Mouse (Mus musculus) CH12.LX (cell line): ENCODE measurements at regions not wholly inside any gene's neighbourhood (a gene's known extent, or its start where the extent isn't known, plus 50 kb on each side); places are given as distances from the start of the nearest gene placed in this dataset.
"Not testable (repeated sequence)": the region's sequence is repeated elsewhere in the genome, so short reads cannot be mapped to it uniquely, and the experiment has no call there.

Experiments used
- DNase-seq: peaks from one replicate; pipeline ENCODE4 v3.0.0-alpha.2; 2013; ENCODE audit errors: extremely low read depth
- H3K27ac ChIP-seq: 2 replicates; pipeline ENCODE4 v1.5.1; 2012; ENCODE audit warnings: low read depth, mild to moderate bottlenecking, control low read depth, moderate library complexity; ENCODE audit not compliant: insufficient read depth
- H3K27me3 ChIP-seq: replicated peaks from 2 replicates; pipeline ENCODE3; 2012; ENCODE audit warnings: inconsistent platforms
- H3K36me3 ChIP-seq, 2 experiments: replicated peaks in 1 of 2; 2 replicates each; pipeline versions ENCODE3 to v1.6.1; 2012; ENCODE audit warnings: inconsistent platforms in 1 of 2, low read length in 1 of 2, mild to moderate bottlenecking in 1 of 2, mixed read lengths in 1 of 2, moderate library complexity in 1 of 2; ENCODE audit not compliant: control insufficient read depth in 1 of 2, insufficient read depth in 1 of 2
- H3K4me1 ChIP-seq, 2 experiments: 2 replicates each; pipeline ENCODE4 v1.6.1; 2012; ENCODE audit warnings: inconsistent platforms in 1 of 2, moderate library complexity in 1 of 2; ENCODE audit not compliant: insufficient read depth in 2 of 2, control insufficient read depth in 1 of 2
- H3K4me2 ChIP-seq: 2 replicates; pipeline ENCODE4 v1.6.1; 2012; ENCODE audit warnings: low read depth, mild to moderate bottlenecking, control low read depth; ENCODE audit not compliant: poor library complexity, insufficient read depth, severe bottlenecking
- H3K4me3 ChIP-seq, 3 experiments: fragments of 150-350 bp in 1 of 3; sonication (generic) in 1 of 3; replicated peaks in 1 of 3; 2 replicates each; pipeline versions ENCODE3 to v1.5.1; 2011 to 2012; ENCODE audit warnings: low read depth in 2 of 3, low read length in 2 of 3, mild to moderate bottlenecking in 2 of 3, moderate library complexity in 2 of 3, control low read depth in 1 of 3, improper control_type of control experiment in 1 of 3, inconsistent platforms in 1 of 3, mixed read lengths in 1 of 3; ENCODE audit not compliant: poor library complexity in 1 of 3
- H3K79me2 ChIP-seq: replicated peaks from 2 replicates; pipeline ENCODE4 v1.6.1; 2012; ENCODE audit warnings: mild to moderate bottlenecking, moderate library complexity; ENCODE audit not compliant: control insufficient read depth, poor library complexity, insufficient read depth, severe bottlenecking; ENCODE audit errors: extremely low read depth
- H3K9ac ChIP-seq: 2 replicates; pipeline ENCODE4 v1.6.1; 2012; ENCODE audit warnings: low read depth, mild to moderate bottlenecking, control low read depth, moderate library complexity; ENCODE audit not compliant: insufficient read depth
- H3K9me3 ChIP-seq: replicated peaks from 2 replicates; pipeline ENCODE3; 2012; ENCODE audit warnings: low read length, inconsistent platforms, mixed read lengths
- BHLHE40 ChIP-seq: IDR thresholded peaks from 2 replicates; pipeline ENCODE4 v1.6.1; 2011; ENCODE audit warnings: mild to moderate bottlenecking, low read depth, low read length, improper control_type of control experiment
- CHD1 ChIP-seq: IDR thresholded peaks from 2 replicates; pipeline ENCODE4 v1.6.1; 2012; ENCODE audit warnings: low read depth, low read length, improper control_type of control experiment, inconsistent platforms
- CHD2 ChIP-seq: IDR thresholded peaks from 2 replicates; pipeline ENCODE4 v1.6.1; 2011; ENCODE audit warnings: low read length, improper control_type of control experiment
- CTCF ChIP-seq, 2 experiments: IDR thresholded peaks in 1 of 2; conservative IDR thresholded peaks in 1 of 2; 2 replicates each; pipeline ENCODE4 v1.5.1; 2011 to 2012; ENCODE audit warnings: low read depth in 2 of 2, low read length in 2 of 2, improper control_type of control experiment in 1 of 2, inconsistent platforms in 1 of 2, mild to moderate bottlenecking in 1 of 2, moderate library complexity in 1 of 2
- EP300 ChIP-seq: IDR thresholded peaks from 2 replicates; pipeline ENCODE4 v1.6.1; 2011; ENCODE audit warnings: low read length, improper control_type of control experiment
- ETS1 ChIP-seq: conservative IDR thresholded peaks from 2 replicates; pipeline ENCODE4 v1.6.1; 2012; ENCODE audit warnings: low read depth, mild to moderate bottlenecking, inconsistent platforms, low read length, improper control_type of control experiment, moderate library complexity
- HCFC1 ChIP-seq: IDR thresholded peaks from 2 replicates; pipeline ENCODE4 v1.6.1; 2012; ENCODE audit warnings: low read depth, mild to moderate bottlenecking, inconsistent platforms, low read length, improper control_type of control experiment
- IRF4 ChIP-seq: IDR thresholded peaks from 2 replicates; pipeline ENCODE4 v1.6.1; 2014; ENCODE audit warnings: low read depth, mild to moderate bottlenecking, inconsistent platforms, low read length, improper control_type of control experiment
- JUN ChIP-seq: IDR thresholded peaks from 2 replicates; pipeline ENCODE4 v1.6.1; 2011; ENCODE audit warnings: low read depth, mild to moderate bottlenecking, low read length, improper control_type of control experiment, moderate library complexity; ENCODE audit not compliant: insufficient read depth
- MAX ChIP-seq: IDR thresholded peaks from 2 replicates; pipeline ENCODE4 v1.6.1; 2011; ENCODE audit warnings: low read length, improper control_type of control experiment
- MEF2A ChIP-seq: IDR thresholded peaks from 2 replicates; pipeline ENCODE4 v1.6.1; 2014; ENCODE audit warnings: low read depth, mild to moderate bottlenecking, inconsistent platforms, low read length, improper control_type of control experiment, borderline replicate concordance
- MXI1 ChIP-seq: IDR thresholded peaks from 2 replicates; pipeline ENCODE4 v1.6.1; 2011; ENCODE audit warnings: mild to moderate bottlenecking, low read depth, low read length, improper control_type of control experiment
- MYC ChIP-seq: IDR thresholded peaks from 2 replicates; pipeline ENCODE4 v1.6.1; 2011; ENCODE audit warnings: low read depth, mild to moderate bottlenecking, improper control_type of control experiment, low read length
- NELFE ChIP-seq: IDR thresholded peaks from 2 replicates; pipeline ENCODE4 v1.6.1; 2011; ENCODE audit warnings: low read depth, low read length, improper control_type of control experiment
- NRF1 ChIP-seq: IDR thresholded peaks from 2 replicates; pipeline ENCODE4 v1.6.1; 2014; ENCODE audit warnings: low read depth, mild to moderate bottlenecking, inconsistent platforms, low read length, improper control_type of control experiment, moderate library complexity
- POLR2A ChIP-seq: IDR thresholded peaks from 2 replicates; pipeline ENCODE4 v1.6.1; 2011; ENCODE audit warnings: low read depth, mild to moderate bottlenecking, improper control_type of control experiment, low read length
- POLR2AphosphoS2 ChIP-seq: IDR thresholded peaks from 2 replicates; pipeline ENCODE4 v1.6.1; 2011; ENCODE audit warnings: low read depth, low read length, improper control_type of control experiment
- RCOR1 ChIP-seq: conservative IDR thresholded peaks from 2 replicates; pipeline ENCODE4 v1.6.1; 2012; ENCODE audit warnings: low read depth, mild to moderate bottlenecking, inconsistent platforms, low read length, improper control_type of control experiment
- SIN3A ChIP-seq: IDR thresholded peaks from 2 replicates; pipeline ENCODE4 v1.6.1; 2012; ENCODE audit warnings: low read length, improper control_type of control experiment, inconsistent platforms
- SMC3 ChIP-seq: IDR thresholded peaks from 2 replicates; pipeline ENCODE4 v1.6.1; 2011; ENCODE audit warnings: low read depth, low read length, improper control_type of control experiment
- TBP ChIP-seq: conservative IDR thresholded peaks from 2 replicates; pipeline ENCODE4 v1.6.1; 2011; ENCODE audit warnings: low read depth, low read length, improper control_type of control experiment
- TCF12 ChIP-seq: IDR thresholded peaks from 2 replicates; pipeline ENCODE4 v1.6.1; 2014; ENCODE audit warnings: low read depth, mild to moderate bottlenecking, inconsistent platforms, low read length, improper control_type of control experiment
- USF1 ChIP-seq: IDR thresholded peaks from 2 replicates; pipeline ENCODE4 v1.6.1; 2014; ENCODE audit warnings: low read depth, mild to moderate bottlenecking, inconsistent platforms, low read length, improper control_type of control experiment
- ZC3H11A ChIP-seq: IDR thresholded peaks from 2 replicates; pipeline ENCODE4 v1.6.1; 2012; ENCODE audit warnings: low read depth, mild to moderate bottlenecking, inconsistent platforms, low read length, improper control_type of control experiment
- ZNF384 ChIP-seq: IDR thresholded peaks from 2 replicates; pipeline ENCODE4 v1.6.1; 2012; ENCODE audit warnings: low read depth, low read length, improper control_type of control experiment, inconsistent platforms
- dilution Hi-C: fragments of 300-500 bp; cut with MboI; formaldehyde crosslinking; loops from 2 replicates; pipeline ENCODE4 v1.14.3; 2020; ENCODE audit warnings: low sequenced_read_pairs; ENCODE audit not compliant: extremely low pct_unique_long_range_greater_than_20kb, extremely low pct_ligation_motif_present
- in situ Hi-C: fragments of 300-500 bp; cut with MboI; formaldehyde crosslinking; loops from 3 replicates; pipeline ENCODE4 v1.14.3; 2019; ENCODE audit warnings: low sequenced_read_pairs, low pct_ligation_motif_present, low pct_unique_long_range_greater_than_20kb, mixed read lengths

GRCm38 (mm10) chr14:27562564-27562963, 54.3 kb upstream of the Ccdc66 start:
- in situ Hi-C loops, H3K27me3 ChIP-seq, H3K9me3 ChIP-seq, H3K79me2 ChIP-seq, H3K9ac ChIP-seq, H3K36me3 ChIP-seq, H3K4me1 ChIP-seq, dilution Hi-C loops: not testable (repeated sequence)
- peak; percentile 86 for DNase-seq
- H3K4me3 ChIP-seq: peak overlapping the region; percentile 27 to 48 (median 34)
- TF ChIP-seq IRF4 (peak; percentile 88), MAX (peak; percentile 37; the same call in 1 of the 2 replicates), HCFC1 (peak; percentile 11; the same call in 1 of the 2 replicates), SIN3A (peak; percentile 30; the same call in 1 of the 2 replicates), POLR2A (0 out of 2 replicates have a peak, but pooled peaks have one; percentile 14), MYC (peak; percentile 78), ETS1 (peak; percentile 81), JUN (0 out of 2 replicates have a peak, but pooled peaks have one; percentile 9), BHLHE40 (peak; percentile 52; the same call in 1 of the 2 replicates), TBP (0 out of 2 replicates have a peak, but pooled peaks have one; percentile 28), MEF2A (peak; percentile 41; the same call in 1 of the 2 replicates), EP300 (peak; percentile 89), TCF12 (peak; percentile 41; the same call in 1 of the 2 replicates)
- H3K27ac ChIP-seq: peak overlapping the region; percentile 4; the same call in 1 of the 2 replicates
- H3K4me2 ChIP-seq: peak overlapping the region; percentile 26

- dilution Hi-C loops, H3K9me3 ChIP-seq, H3K36me3 ChIP-seq, in situ Hi-C loops, H3K9ac ChIP-seq, H3K4me1 ChIP-seq, H3K79me2 ChIP-seq, H3K27me3 ChIP-seq: not testable (repeated sequence)
- Histone ChIP-seq H3K27ac (peak overlapping the region; percentile 4; the same call in 1 of the 2 replicates), H3K4me2 (peak overlapping the region; percentile 26), H3K4me3 (peak overlapping the region; percentile 1 to 48 (median 34))
- peak; percentile 38 for DNase-seq
- TF ChIP-seq NRF1: 0 out of 2 replicates have a peak, but pooled peaks have one; percentile 16
- TF ChIP-seq, all 38 proteins: peak for 1; not testable (repeated sequence) for 37
Measured at GRCm38 (mm10) chr14:27561974-27562373, 53.7 kb upstream of the Ccdc66 start.

- no peak overlapping the region for H3K9ac ChIP-seq
- H3K4me2 ChIP-seq: no peak overlapping the region
- H3K27me3 ChIP-seq: no peaks in the 10 kb centered on the region
- no peaks in the 10 kb centered on the region for H3K79me2 ChIP-seq
- in situ Hi-C loops: no loop called here
- H3K9me3 ChIP-seq: peaks cover 8% of the 10 kb centered on the region
- no peak overlapping the region for H3K4me3 ChIP-seq
- no peak overlapping the region for H3K27ac ChIP-seq
- no peaks in the 10 kb centered on the region for H3K4me1 ChIP-seq
- peak; percentile 81 for DNase-seq
- no peaks in the 10 kb centered on the region for H3K36me3 ChIP-seq
- dilution Hi-C loops: no loop called here
- TF ChIP-seq ETS1: no peak
- TF ChIP-seq CHD2: no peak
- no peak for TF ChIP-seq JUN
- peak; percentile 55 to 75 for TF ChIP-seq CTCF (conservative IDR thresholded peaks at IDR 0.05 in 1 of 2, IDR thresholded peaks at IDR 0.05 in 1 of 2; ENCODE audit: low read depth in 2 of 2, low read length in 2 of 2)
- TF ChIP-seq POLR2A: no peak
- TF ChIP-seq TCF12: no peak
- no peak for TF ChIP-seq MEF2A
- TF ChIP-seq SMC3: peak; percentile 53
- no peak for TF ChIP-seq RCOR1
- TF ChIP-seq SIN3A: no peak
- TF ChIP-seq MYC: peak; percentile 68; the same call in 1 of the 2 replicates
- no peak for TF ChIP-seq USF1
- no peak for TF ChIP-seq ZNF384
- TF ChIP-seq EP300: no peak
- no peak for TF ChIP-seq MXI1
- TF ChIP-seq MAX: peak; percentile 66
- TF ChIP-seq NELFE: no peak
- no peak for TF ChIP-seq POLR2AphosphoS2
- no peak for TF ChIP-seq CHD1
- no peak for TF ChIP-seq ZC3H11A
Measured at GRCm38 (mm10) chr14:27560434-27560833, 52.2 kb upstream of the Ccdc66 start.
